8 mouse cellular contexts compared by ENCODE assay signal in the genomic region with DNA sequence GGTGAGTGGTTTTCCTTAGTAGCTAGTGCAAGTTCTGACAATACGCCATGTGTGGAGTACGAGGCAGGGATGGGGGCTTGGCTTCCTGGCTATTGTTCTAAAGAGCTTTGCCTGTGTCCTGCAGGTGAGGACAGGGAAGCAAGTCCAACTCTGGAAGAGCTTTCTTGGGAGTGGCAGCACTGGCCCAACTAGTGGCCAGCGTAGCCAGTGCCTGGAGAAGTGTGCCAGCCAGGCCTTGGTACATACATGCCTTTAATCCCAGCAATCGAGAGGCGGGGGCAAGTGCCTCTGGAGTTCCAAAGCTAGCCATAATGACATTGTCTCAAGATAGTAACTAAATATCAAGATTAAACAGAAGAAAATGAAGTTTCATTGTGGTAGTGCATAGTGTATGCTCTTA. TPM values are rescaled to one million over a fixed set of nuclear protein-coding genes. Genes with fewer than 3 reads are reported as not detected.
DNase-seq lines count a peak whose midpoint lies in the region; ATAC-seq and TF ChIP-seq lines count a peak whose summit lies in the region.

No protein-coding gene starts in this region.

- DNase-seq in adrenal gland, postnatal 14 days: peak; percentile 6
- no peak for DNase-seq in adrenal gland, adult 8-10 months
- no peak for DNase-seq in G1E (ENCODE audit: low spot score)
- no peak for DNase-seq in forebrain, embryonic 11.5 days (ENCODE audit: low spot score)
- DNase-seq in midbrain, postnatal 0 days (ENCODE audit: low spot score): no peak
- DNase-seq in adrenal gland, adult 2 months: no peak
- no peak for DNase-seq in B cell, adult 2 months

- peaks cover 22% of the 10 kb centered on the region for H3K36me3 ChIP-seq in G1E (replicated peaks)
- H3K36me3 ChIP-seq in forebrain, embryonic 11.5 days (ENCODE audit: control insufficient read depth, insufficient read depth, low read length): peaks cover 9% of the 10 kb centered on the region
- H3K36me3 ChIP-seq in intestine, postnatal 0 days (ENCODE audit: control insufficient read depth, insufficient read depth): peaks cover 6% of the 10 kb centered on the region
- 0 out of 2 replicates have a peak, but pooled peaks cover 3% of the 10 kb centered on the region for H3K36me3 ChIP-seq in midbrain, postnatal 0 days (ENCODE audit: insufficient read depth, low read length)

- H3K4me2 ChIP-seq in forebrain, embryonic 11.5 days (ENCODE audit: low read depth, low read length, severe bottlenecking): peak overlapping the region; percentile 77; the same call in 1 of the 2 replicates
- H3K4me2 ChIP-seq in intestine, postnatal 0 days (replicated peaks; ENCODE audit: low read depth): peak overlapping the region; percentile 62; the same call in 1 of the 2 replicates
- peak overlapping the region; percentile 74 for H3K4me2 ChIP-seq in midbrain, postnatal 0 days (ENCODE audit: low read depth, low read length, poor library complexity, severe bottlenecking)

- no peaks in the 10 kb centered on the region for H3K9me3 ChIP-seq in G1E (replicated peaks)
- no peaks in the 10 kb centered on the region for H3K9me3 ChIP-seq in forebrain, embryonic 11.5 days (ENCODE audit: control insufficient read depth, low read length)
- H3K9me3 ChIP-seq in intestine, postnatal 0 days (ENCODE audit: control insufficient read depth): no peaks in the 10 kb centered on the region
- no peaks in the 10 kb centered on the region for H3K9me3 ChIP-seq in midbrain, postnatal 0 days (ENCODE audit: low read length)

- WGBS in forebrain, embryonic 11.5 days: 54% methylated on average over 5 of the region's 5 CpGs
- WGBS in intestine, postnatal 0 days: 69% methylated on average over 5 of the region's 5 CpGs
- 57% methylated on average over 5 of the region's 5 CpGs for WGBS in midbrain, postnatal 0 days

- peak overlapping the region; percentile 52; the same call in 1 of the 2 replicates for H3K9ac ChIP-seq in forebrain, embryonic 11.5 days (ENCODE audit: low read length)
- no peak overlapping the region; the same call in 1 of the 2 replicates for H3K9ac ChIP-seq in intestine, postnatal 0 days (ENCODE audit: low read depth, low read length)
- H3K9ac ChIP-seq in midbrain, postnatal 0 days (replicated peaks; ENCODE audit: low read length, poor library complexity, severe bottlenecking): no peak overlapping the region

- peaks cover 2% of the 10 kb centered on the region; the same call in 1 of the 2 replicates for H3K27me3 ChIP-seq in G1E (ENCODE audit: insufficient read depth, low read length)
- no peaks in the 10 kb centered on the region for H3K27me3 ChIP-seq in forebrain, embryonic 11.5 days (ENCODE audit: control insufficient read depth, insufficient read depth, low read length)
- no peaks in the 10 kb centered on the region for H3K27me3 ChIP-seq in intestine, postnatal 0 days (replicated peaks; ENCODE audit: control insufficient read depth, insufficient read depth, low read length)
- H3K27me3 ChIP-seq in midbrain, postnatal 0 days (ENCODE audit: insufficient read depth, low read length): no peaks in the 10 kb centered on the region

- peak overlapping the region; percentile 75; the same call in 1 of the 2 replicates for H3K4me3 ChIP-seq in G1E (ENCODE audit: low read depth, low read length)
- H3K4me3 ChIP-seq in forebrain, embryonic 11.5 days (ENCODE audit: low read depth, low read length): no peak overlapping the region
- H3K4me3 ChIP-seq in intestine, postnatal 0 days (ENCODE audit: low read depth, low read length): no peak overlapping the region
- peak overlapping the region; percentile 46 for H3K4me3 ChIP-seq in midbrain, postnatal 0 days (ENCODE audit: low read depth, low read length)

- no peak for TF ChIP-seq CTCF in G1E (IDR thresholded peaks at IDR 0.05; ENCODE audit: low read depth, low read length)
- no peak for TF ChIP-seq CTCF in intestine, postnatal 0 days (IDR thresholded peaks at IDR 0.05; ENCODE audit: low read depth)
- TF ChIP-seq CTCF in midbrain, postnatal 0 days (IDR thresholded peaks at IDR 0.05): no peak

- no peak for ATAC-seq in G1E (ENCODE audit: extremely low read depth, insufficient number of reproducible peaks, low FRiP score, poor library complexity, severe bottlenecking)
- ATAC-seq in forebrain, embryonic 11.5 days (replicated peaks; ENCODE audit: low FRiP score): peak; percentile 42
- no peak for ATAC-seq in intestine, postnatal 0 days
- no peak for ATAC-seq in midbrain, postnatal 0 days (ENCODE audit: low FRiP score)

- peak overlapping the region; percentile 94 for H3K27ac ChIP-seq in forebrain, embryonic 11.5 days (ENCODE audit: low read depth, low read length)
- H3K27ac ChIP-seq in intestine, postnatal 0 days (ENCODE audit: low read depth, low read length): no peak overlapping the region
- peak overlapping the region; percentile 79 for H3K27ac ChIP-seq in midbrain, postnatal 0 days (ENCODE audit: low read depth, low read length)

- peaks cover 29% of the 10 kb centered on the region for H3K4me1 ChIP-seq in G1E (ENCODE audit: insufficient read depth, low read depth, low read length)
- peaks cover 9% of the 10 kb centered on the region; the same call in 1 of the 2 replicates for H3K4me1 ChIP-seq in forebrain, embryonic 11.5 days (replicated peaks; ENCODE audit: control insufficient read depth, insufficient read depth, low read length)
- H3K4me1 ChIP-seq in intestine, postnatal 0 days (replicated peaks; ENCODE audit: control insufficient read depth, insufficient read depth, low read length): peaks cover 6% of the 10 kb centered on the region; the same call in 1 of the 2 replicates
- 0 out of 2 replicates have a peak, but pooled peaks cover 4% of the 10 kb centered on the region for H3K4me1 ChIP-seq in midbrain, postnatal 0 days (ENCODE audit: insufficient read depth, low read length)

RNA-seq across cellular contexts. Expression of a gene that starts 0.6 kb away (rescaled TPM):
- 0.33 TPM in 1 of 2 replicates, not detected in the other for total RNA-seq in adrenal gland, postnatal 14 days (2021)
- total RNA-seq in adrenal gland, adult 8-10 months (2022): under 1 TPM in 3 of 4 experiments, not detected in 1; 0.24 to 0.92 (median 0.35) TPM
- not detected in 2 replicates for total RNA-seq in G1E (2014; fragmentation: Nextera tagmentation)
- total RNA-seq in G1E (2017): 0.33 TPM in 1 of 2 replicates, not detected in the other
- not detected in 2 replicates for polyA plus RNA-seq in G1E (2012)
- not detected in 2 replicates for polyA plus RNA-seq in forebrain, embryonic 11.5 days (2014; fragmentation: Nextera tagmentation; extraction: Ambion mirVana)
- polyA plus RNA-seq in intestine, postnatal 0 days (2015; fragmentation: Nextera tagmentation; extraction: Ambion mirVana): not detected in 2 replicates
- total RNA-seq in midbrain, postnatal 0 days (2014; rRNA removed): 0.28 TPM in 1 of 2 replicates, not detected in the other
- 0.15 and 0.19 TPM in 2 replicates for polyA plus RNA-seq in midbrain, postnatal 0 days (2015; fragmentation: Nextera tagmentation; extraction: Ambion mirVana)
- total RNA-seq in adrenal gland, adult 2 months (2021): under 1 TPM in 1 of 2 experiments, not detected in 1; 0.28 TPM
- not detected in 2 replicates for polyA plus RNA-seq in adrenal gland, adult 2 months (2012; rRNA removed)

RNA-seq across cellular contexts. Expression of a gene that starts 0.7 kb away (rescaled TPM):
- total RNA-seq in adrenal gland, postnatal 14 days (2021): 24.1 and 24.7 TPM in 2 replicates
- total RNA-seq in adrenal gland, adult 8-10 months (2022): 10 to 100 TPM; 24.4 to 32.6 (median 28.6) TPM
- total RNA-seq in G1E (2014; fragmentation: Nextera tagmentation) (120 and 126 TPM in 2 replicates), G1E (2017) (36.8 and 36.9 TPM in 2 replicates)
- polyA plus RNA-seq in G1E (2012): 2.6 and 2.8 TPM in 2 replicates
- polyA plus RNA-seq in forebrain, embryonic 11.5 days (2014; fragmentation: Nextera tagmentation; extraction: Ambion mirVana): 54.2 and 60.2 TPM in 2 replicates
- 10.2 and 11.2 TPM in 2 replicates for polyA plus RNA-seq in intestine, postnatal 0 days (2015; fragmentation: Nextera tagmentation; extraction: Ambion mirVana)
- 37.4 and 50.3 TPM in 2 replicates for total RNA-seq in midbrain, postnatal 0 days (2014; rRNA removed)
- polyA plus RNA-seq in midbrain, postnatal 0 days (2015; fragmentation: Nextera tagmentation; extraction: Ambion mirVana): 22.8 and 23.1 TPM in 2 replicates
- 10 to 100 TPM; 24.2 to 28.0 TPM for total RNA-seq in adrenal gland, adult 2 months (2021)
- 32.8 and 43.3 TPM in 2 replicates for polyA plus RNA-seq in adrenal gland, adult 2 months (2012; rRNA removed)

RNA-seq across cellular contexts. Expression of a gene that starts 31.1 kb away (rescaled TPM):
- 0.56 and 0.90 TPM in 2 replicates for total RNA-seq in adrenal gland, postnatal 14 days (2021)
- total RNA-seq in adrenal gland, adult 8-10 months (2022): 1 to 10 TPM in 3 of 4 experiments, under 1 TPM in 1; 0.64 to 3.3 (median 1.0) TPM
- total RNA-seq in G1E (2014; fragmentation: Nextera tagmentation) (not detected in 2 replicates), G1E (2017) (0.23 TPM in 1 of 2 replicates, not detected in the other)
- polyA plus RNA-seq in G1E (2012): not detected in 2 replicates
- 4.0 TPM in 2 replicates for polyA plus RNA-seq in forebrain, embryonic 11.5 days (2014; fragmentation: Nextera tagmentation; extraction: Ambion mirVana)
- polyA plus RNA-seq in intestine, postnatal 0 days (2015; fragmentation: Nextera tagmentation; extraction: Ambion mirVana): 2.9 and 3.3 TPM in 2 replicates
- total RNA-seq in midbrain, postnatal 0 days (2014; rRNA removed): 6.2 and 9.3 TPM in 2 replicates
- polyA plus RNA-seq in midbrain, postnatal 0 days (2015; fragmentation: Nextera tagmentation; extraction: Ambion mirVana): 13.0 and 15.2 TPM in 2 replicates
- under 1 TPM; 0.69 to 0.98 TPM for total RNA-seq in adrenal gland, adult 2 months (2021)
- 0.10 TPM in 1 of 2 replicates, not detected in the other for polyA plus RNA-seq in adrenal gland, adult 2 months (2012; rRNA removed)

RNA-seq across cellular contexts. Expression of a gene that starts 57.9 kb away (rescaled TPM):
- total RNA-seq in adrenal gland, postnatal 14 days (2021): 1.7 and 2.1 TPM in 2 replicates
- total RNA-seq in adrenal gland, adult 8-10 months (2022): 1 to 10 TPM; 1.3 to 3.0 (median 2.0) TPM
- total RNA-seq in G1E (2014; fragmentation: Nextera tagmentation) (not detected in 2 replicates), G1E (2017) (0.05 TPM in 1 of 2 replicates, not detected in the other)
- polyA plus RNA-seq in G1E (2012): not detected in 2 replicates
- polyA plus RNA-seq in forebrain, embryonic 11.5 days (2014; fragmentation: Nextera tagmentation; extraction: Ambion mirVana): 5.4 and 5.6 TPM in 2 replicates
- polyA plus RNA-seq in intestine, postnatal 0 days (2015; fragmentation: Nextera tagmentation; extraction: Ambion mirVana): 0.04 and 0.07 TPM in 2 replicates
- 0.42 and 0.49 TPM in 2 replicates for total RNA-seq in midbrain, postnatal 0 days (2014; rRNA removed)
- 0.75 and 0.79 TPM in 2 replicates for polyA plus RNA-seq in midbrain, postnatal 0 days (2015; fragmentation: Nextera tagmentation; extraction: Ambion mirVana)
- 1 to 10 TPM; 1.6 to 2.1 TPM for total RNA-seq in adrenal gland, adult 2 months (2021)
- polyA plus RNA-seq in adrenal gland, adult 2 months (2012; rRNA removed): 0.94 and 1.1 TPM in 2 replicates

Comparison
In these comparisons a context has a peak if more than half of its experiments do, and no peak if none do; other contexts are left out.
1. H3K4me3 ChIP-seq: peak in G1E (single experiment) and midbrain, postnatal 0 days (single experiment); none in forebrain, embryonic 11.5 days (single experiment) and intestine, postnatal 0 days (single experiment).
2. Peak in every context shown above with its lines, with median percentiles within 50 percentile points of each other: H3K4me2 ChIP-seq.